Mouse (Mus musculus) bone marrow, adult 2 months (tissue): Measurements from ENCODE around the gene Cox15.

Experiments
- CTCF ChIP-seq: fragments of 200-500 bp; IDR thresholded peaks from 2 replicates; pipeline ENCODE4 v1.5.1; 2011; ENCODE audit warnings: low read length, control low read depth; ENCODE audit not compliant: control insufficient read depth, insufficient read depth
- POLR2A ChIP-seq: fragments of 200-500 bp; IDR thresholded peaks from 2 replicates; pipeline ENCODE4 v1.6.1; 2011; ENCODE audit warnings: low read depth, mild to moderate bottlenecking, control low read depth, low read length, borderline replicate concordance; ENCODE audit not compliant: control insufficient read depth

GRCm38 (mm10) chr19:43723501-43723900 is 29.3 kb downstream of the Cox15 start:
- TF ChIP-seq POLR2A (no peak), CTCF (no peak)
